Mouse (Mus musculus) stomach, embryonic 15.5 days (tissue): ENCODE measurements around the gene Plekhm2. TPM values are rescaled to one million over a fixed set of nuclear protein-coding genes. Genes with fewer than 3 reads are reported as not detected.
A peak's percentile ranks its signal among the peaks of the same experiment; 100 is the strongest.

ENCODE experiments used
- ATAC-seq: fragments of 200-750 bp; cut with Nextera tagmentation; 2 replicates; pipeline ENCODE4 v1.8.0; 2017; ENCODE audit warnings: low read depth, moderate number of reproducible peaks, moderate TSS enrichment; ENCODE audit not compliant: insufficient read depth, low FRiP score
- H3K27ac ChIP-seq: fragments of 300-500 bp; sonication (generic); 2 replicates; pipeline ENCODE4 v1.5.1; 2015; ENCODE audit warnings: mild to moderate bottlenecking, inconsistent platforms
- H3K27me3 ChIP-seq: fragments of 300-500 bp; sonication (generic); replicated peaks from 2 replicates; pipeline ENCODE4 v1.6.1; 2015; ENCODE audit warnings: inconsistent platforms
- H3K36me3 ChIP-seq: fragments of 300-500 bp; sonication (generic); 2 replicates; pipeline ENCODE4 v1.6.1; 2015; ENCODE audit warnings: inconsistent platforms
- H3K4me1 ChIP-seq: fragments of 300-500 bp; sonication (generic); 2 replicates; pipeline ENCODE4 v1.6.1; 2015; ENCODE audit warnings: inconsistent platforms
- H3K4me2 ChIP-seq: fragments of 300-500 bp; sonication (generic); 2 replicates; pipeline ENCODE4 v1.6.1; 2015; ENCODE audit warnings: mild to moderate bottlenecking, inconsistent platforms
- H3K4me3 ChIP-seq: fragments of 300-500 bp; sonication (generic); replicated peaks from 2 replicates; pipeline ENCODE4 v1.5.1; 2015; ENCODE audit warnings: inconsistent platforms
- H3K9ac ChIP-seq: fragments of 300-500 bp; sonication (generic); 2 replicates; pipeline ENCODE4 v1.6.1; 2015; ENCODE audit warnings: inconsistent platforms
- H3K9me3 ChIP-seq: fragments of 300-500 bp; sonication (generic); 2 replicates; pipeline ENCODE4 v1.6.1; 2016; ENCODE audit warnings: inconsistent platforms
- WGBS: fragments of 180-500 bp; shearing (Covaris S2); methylation state at CpG from one replicate; pipeline ENCODE4 v1.1.7; 2015; 5-methylcytosine and 5-hydroxymethylcytosine counted together
- polyA plus RNA-seq: library from polyadenylated mRNA; unstranded; fragments of >200 nt; fragmentation: Nextera tagmentation; extraction: Ambion mirVana; gene quantifications from 2 replicates; pipeline ENCODE4 v1.2.1, GENCODE M21; 2015

The Plekhm2 gene
- polyA plus RNA-seq, 1 experiment from 2014 or later: 6.9 TPM

DNA sequence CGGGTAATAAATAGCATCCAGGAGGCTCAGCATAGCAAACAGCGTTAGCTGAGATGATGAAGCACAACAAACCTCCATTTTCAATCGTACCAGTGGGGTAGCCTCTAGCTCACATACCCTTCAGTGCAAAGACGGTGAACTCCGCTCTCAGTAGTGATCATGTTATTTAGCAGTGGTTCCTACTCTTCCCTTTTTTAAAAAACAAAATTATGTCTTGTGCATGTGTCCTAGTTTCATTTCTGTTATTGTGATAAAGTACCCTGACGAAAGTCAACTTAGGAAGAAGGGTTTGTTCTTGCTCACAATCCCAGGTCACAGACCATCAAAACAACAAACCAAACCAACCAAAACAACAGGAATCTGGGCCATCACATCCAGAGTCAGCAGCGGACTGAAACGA, 18.7 kb downstream of the Plekhm2 start:
- no peaks in the 10 kb centered on the region for H3K27me3 ChIP-seq
- H3K4me3 ChIP-seq: no peak overlapping the region
- ATAC-seq: no peak
- no peak overlapping the region for H3K4me2 ChIP-seq
- H3K9ac ChIP-seq: no peak overlapping the region
- H3K9me3 ChIP-seq: no peaks in the 10 kb centered on the region
- WGBS: 91% methylated on average over 8 of the region's 8 CpGs
- H3K27ac ChIP-seq: no peak overlapping the region
- peaks cover 19% of the 10 kb centered on the region for H3K4me1 ChIP-seq
- peaks cover 4% of the 10 kb centered on the region for H3K36me3 ChIP-seq

DNA sequence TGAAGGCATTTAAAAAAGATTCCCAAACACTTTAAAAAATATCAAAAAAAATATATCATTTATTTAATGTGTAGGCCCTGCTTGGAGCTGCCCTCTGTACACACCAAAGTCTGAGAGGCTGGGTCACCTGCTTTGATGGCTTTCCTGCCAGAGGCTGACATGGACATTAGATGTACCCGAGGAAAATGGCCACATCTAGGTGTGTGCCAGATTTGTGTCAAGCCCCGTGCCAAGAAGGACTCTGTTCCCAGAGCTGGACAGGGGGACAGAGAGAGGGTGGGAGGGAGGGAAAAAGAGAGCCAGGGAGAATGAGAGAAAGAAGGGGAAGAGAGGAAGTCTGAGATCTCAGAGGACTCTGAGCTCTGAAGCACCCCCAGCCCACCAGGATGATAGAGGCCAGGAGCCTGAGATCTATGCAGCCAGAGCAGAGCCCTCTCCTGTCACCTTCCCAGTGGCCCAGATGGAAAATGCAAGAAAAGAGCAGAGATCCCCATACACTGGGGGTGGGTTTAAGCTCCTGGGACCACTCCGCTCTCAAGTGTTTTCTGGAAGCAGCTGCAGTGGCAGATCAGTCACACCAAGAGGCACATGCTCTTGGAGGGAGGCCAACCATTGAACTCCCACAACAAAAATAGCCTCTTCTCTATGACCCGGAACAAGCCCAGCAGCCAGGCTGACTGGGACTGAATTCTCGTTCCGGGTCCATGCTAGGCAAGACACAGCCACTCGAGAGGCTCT, 21.4 kb downstream of the Plekhm2 start:
- no peaks in the 10 kb centered on the region for H3K9me3 ChIP-seq
- peak overlapping the region; percentile 54 for H3K27ac ChIP-seq
- peaks cover 19% of the 10 kb centered on the region for H3K4me1 ChIP-seq
- 32% methylated on average over 7 of the region's 7 CpGs for WGBS
- peaks cover 18% of the 10 kb centered on the region for H3K36me3 ChIP-seq
- no peak overlapping the region for H3K4me3 ChIP-seq
- no peak for ATAC-seq
- H3K4me2 ChIP-seq: no peak overlapping the region
- no peak overlapping the region for H3K9ac ChIP-seq
- no peaks in the 10 kb centered on the region for H3K27me3 ChIP-seq

DNA sequence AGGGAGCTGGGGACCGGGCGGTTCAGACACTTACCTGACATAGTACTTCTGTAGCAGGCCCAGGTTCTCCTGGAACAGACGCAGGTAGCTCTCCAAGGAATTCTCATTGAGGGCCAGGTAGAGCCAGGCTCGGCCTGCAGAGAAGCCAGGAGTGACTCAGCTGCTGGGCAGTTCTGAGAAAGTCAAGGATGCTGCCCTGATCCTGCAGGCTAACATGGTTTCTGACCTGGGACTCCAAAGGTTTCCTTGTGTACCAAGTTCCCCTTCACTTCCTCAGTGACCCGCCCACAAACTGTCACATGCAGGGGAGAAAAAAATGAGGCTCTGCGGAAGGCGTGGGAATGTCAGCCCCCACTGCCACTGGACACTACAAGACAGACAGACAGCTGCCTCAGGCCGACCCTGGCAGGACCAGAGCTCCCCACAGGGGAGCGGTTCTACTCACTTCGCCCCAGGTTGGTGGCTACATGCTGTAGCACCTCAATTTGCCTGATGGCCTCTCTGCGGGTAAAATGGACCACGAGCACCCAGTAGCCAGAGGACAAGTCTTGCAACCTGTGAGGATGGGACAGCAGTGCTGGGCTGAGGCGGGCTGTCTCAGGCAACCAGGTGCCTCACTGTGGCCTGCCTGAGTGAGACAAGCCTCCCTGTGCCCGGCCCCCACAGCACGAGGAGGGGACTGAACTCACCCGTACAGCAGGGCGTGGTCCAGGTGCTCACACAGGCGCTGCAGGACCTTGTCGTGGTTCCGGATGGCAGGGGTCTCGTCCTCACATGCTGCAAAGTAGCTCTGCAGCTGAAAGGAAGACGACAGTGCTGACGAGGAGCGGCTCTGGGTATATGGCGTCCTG, 22.5 kb downstream of the Plekhm2 start:
- Histone ChIP-seq H3K4me1 (peaks cover 19% of the 10 kb centered on the region), H3K4me3 (no peak overlapping the region), H3K4me2 (no peak overlapping the region), H3K9ac (no peak overlapping the region), H3K27ac (no peak overlapping the region), H3K27me3 (no peaks in the 10 kb centered on the region), H3K9me3 (no peaks in the 10 kb centered on the region), H3K36me3 (peaks cover 24% of the 10 kb centered on the region)
- 90% methylated on average over 25 of the region's 25 CpGs for WGBS
- peak; percentile 17; the same call in 1 of the 2 replicates for ATAC-seq

DNA sequence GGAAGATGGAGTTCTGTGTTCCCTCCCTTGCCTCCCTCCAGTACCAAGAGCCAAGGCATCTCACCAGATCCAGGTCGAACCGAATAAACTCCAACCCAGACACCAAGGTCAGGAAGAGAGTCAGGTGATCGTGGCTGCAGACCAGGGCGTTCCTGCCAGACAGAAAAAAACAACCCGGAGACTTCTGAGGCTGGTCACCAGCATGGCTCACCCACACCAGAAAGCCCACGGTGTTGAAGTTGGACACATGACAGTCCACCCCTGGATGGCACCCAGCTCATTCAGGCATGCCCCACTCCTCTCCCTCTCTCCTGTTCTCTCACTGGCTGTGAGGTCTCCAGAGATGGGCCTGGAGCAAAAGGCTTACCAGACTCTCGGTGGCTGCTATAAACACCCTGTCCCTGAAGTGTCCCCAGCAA, 23.3 kb downstream of the Plekhm2 start:
- H3K27ac ChIP-seq: no peak overlapping the region
- WGBS: 90% methylated on average over 7 of the region's 7 CpGs
- H3K9me3 ChIP-seq: no peaks in the 10 kb centered on the region
- H3K4me3 ChIP-seq: no peak overlapping the region
- H3K27me3 ChIP-seq: no peaks in the 10 kb centered on the region
- H3K4me2 ChIP-seq: no peak overlapping the region
- H3K9ac ChIP-seq: no peak overlapping the region
- H3K4me1 ChIP-seq: peaks cover 19% of the 10 kb centered on the region
- no peak for ATAC-seq
- H3K36me3 ChIP-seq: peaks cover 31% of the 10 kb centered on the region

DNA sequence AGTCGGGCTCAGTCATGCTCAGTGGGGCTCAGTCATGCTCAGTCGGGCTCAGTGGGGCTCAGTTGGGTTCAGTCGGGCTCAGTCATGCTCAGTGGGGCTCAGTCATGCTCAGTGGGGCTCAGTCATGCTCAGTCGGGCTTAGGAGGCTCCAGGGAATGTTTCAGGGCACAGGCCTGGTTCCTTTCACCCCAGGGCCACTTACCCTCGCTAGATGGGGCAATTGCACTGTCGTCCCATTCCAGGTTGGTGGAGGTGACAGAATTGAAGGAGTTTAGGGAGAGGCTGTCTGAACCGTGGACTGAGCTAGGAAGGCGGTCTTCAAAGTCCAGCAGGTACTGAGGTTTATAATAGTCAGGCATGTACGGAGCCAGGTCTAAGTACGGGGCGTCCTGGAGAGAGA, 25.2 kb downstream of the Plekhm2 start:
- peaks cover 19% of the 10 kb centered on the region for H3K4me1 ChIP-seq
- no peak overlapping the region for H3K4me2 ChIP-seq
- H3K9ac ChIP-seq: no peak overlapping the region
- H3K4me3 ChIP-seq: no peak overlapping the region
- H3K9me3 ChIP-seq: no peaks in the 10 kb centered on the region
- no peak overlapping the region for H3K27ac ChIP-seq
- H3K36me3 ChIP-seq: peaks cover 33% of the 10 kb centered on the region
- no peaks in the 10 kb centered on the region for H3K27me3 ChIP-seq
- ATAC-seq: no peak
- WGBS: 79% methylated on average over 11 of the region's 11 CpGs

DNA sequence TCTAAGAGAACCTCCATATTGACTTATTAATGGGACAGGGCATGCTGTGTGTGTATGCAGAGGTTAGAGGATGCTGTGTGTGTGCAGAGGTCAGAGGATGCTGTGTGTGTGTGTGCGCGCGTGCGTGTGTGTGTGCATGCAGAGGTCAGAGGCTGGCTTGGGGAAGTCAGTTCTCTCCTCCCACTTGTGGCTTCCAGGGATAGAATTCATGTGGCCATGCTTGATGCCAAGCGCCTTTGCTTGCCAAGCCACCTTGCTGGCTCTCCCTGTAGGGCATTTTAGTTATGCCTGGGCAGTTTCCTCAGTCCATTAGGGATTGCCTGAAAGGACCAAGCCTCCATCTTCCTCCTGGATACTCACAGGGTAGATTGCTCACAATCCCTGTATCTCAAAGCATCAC, 28.0 kb downstream of the Plekhm2 start:
- no peak overlapping the region for H3K4me3 ChIP-seq
- no peak overlapping the region for H3K27ac ChIP-seq
- no peaks in the 10 kb centered on the region for H3K9me3 ChIP-seq
- peaks cover 53% of the 10 kb centered on the region for H3K36me3 ChIP-seq
- H3K27me3 ChIP-seq: no peaks in the 10 kb centered on the region
- H3K9ac ChIP-seq: no peak overlapping the region
- no peak overlapping the region for H3K4me2 ChIP-seq
- no peak for ATAC-seq
- 90% methylated on average over 5 of the region's 5 CpGs for WGBS
- no peaks in the 10 kb centered on the region for H3K4me1 ChIP-seq

DNA sequence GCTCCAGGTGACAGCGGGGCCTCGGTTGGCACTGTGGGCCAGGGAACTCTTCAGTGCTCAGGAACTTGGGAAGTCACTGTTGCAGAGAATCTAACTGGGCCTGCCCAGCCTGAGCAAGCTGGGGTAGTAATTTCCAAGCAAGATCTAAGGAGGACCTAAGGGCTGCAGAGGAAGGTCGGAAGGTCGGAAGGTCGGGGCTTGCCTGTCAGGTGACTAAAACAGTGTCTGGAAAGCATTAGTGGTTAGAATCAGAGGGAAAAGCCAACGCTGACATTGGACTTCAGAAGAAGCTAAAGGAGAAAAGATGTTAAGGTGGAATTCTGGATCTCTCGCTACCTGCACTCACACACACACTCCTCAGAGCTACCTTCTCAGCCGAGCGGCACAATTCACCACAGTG, 28.7 kb downstream of the Plekhm2 start:
- Histone ChIP-seq H3K4me3 (no peak overlapping the region), H3K4me2 (no peak overlapping the region), H3K27ac (no peak overlapping the region), H3K36me3 (peaks cover 56% of the 10 kb centered on the region), H3K9me3 (no peaks in the 10 kb centered on the region), H3K4me1 (no peaks in the 10 kb centered on the region), H3K27me3 (no peaks in the 10 kb centered on the region), H3K9ac (no peak overlapping the region)
- 81% methylated on average over 9 of the region's 9 CpGs for WGBS
- no peak for ATAC-seq

DNA sequence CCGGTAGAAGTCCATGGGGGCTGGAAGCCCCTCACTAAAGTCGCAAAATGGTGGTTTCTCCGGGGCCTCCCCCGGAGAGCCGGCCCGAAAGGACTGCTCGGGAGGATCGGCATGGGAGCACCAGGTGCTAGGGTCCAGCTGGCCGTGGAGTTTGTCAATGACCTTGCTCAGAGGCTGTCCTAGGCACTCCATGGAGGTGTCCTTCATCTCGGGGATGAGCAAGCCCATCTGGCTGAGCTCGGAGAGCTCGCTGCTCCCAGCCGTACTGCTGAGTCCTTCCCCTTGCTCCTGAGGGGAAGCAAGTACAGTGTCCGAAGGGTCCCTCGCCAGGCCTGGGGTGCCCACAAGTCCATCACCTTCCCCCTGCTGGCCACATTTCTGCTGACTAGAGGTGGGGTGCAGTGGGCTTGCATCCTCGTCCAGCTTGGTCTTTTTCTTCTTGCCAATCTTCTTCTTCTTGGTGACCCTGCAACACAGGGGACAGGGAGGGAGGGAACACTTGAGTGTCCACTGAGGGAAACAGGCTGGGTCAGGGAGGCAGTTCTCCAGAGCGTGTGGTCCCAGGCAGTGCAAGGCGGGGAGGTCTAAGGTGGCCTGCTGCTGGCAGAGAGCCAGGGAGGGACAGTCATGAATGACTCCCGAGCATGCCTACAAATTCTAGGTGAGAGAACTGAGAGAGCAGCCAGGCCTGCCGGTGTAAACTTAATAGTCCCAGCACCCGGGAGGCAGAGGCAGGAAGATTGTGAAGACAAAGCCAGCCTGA, 32.4 kb downstream of the Plekhm2 start:
- WGBS: 90% methylated on average over 21 of the region's 21 CpGs
- H3K4me2 ChIP-seq: no peak overlapping the region
- no peaks in the 10 kb centered on the region for H3K27me3 ChIP-seq
- H3K9ac ChIP-seq: no peak overlapping the region
- peaks cover 55% of the 10 kb centered on the region for H3K36me3 ChIP-seq
- no peak for ATAC-seq
- H3K27ac ChIP-seq: no peak overlapping the region
- H3K4me3 ChIP-seq: no peak overlapping the region
- no peaks in the 10 kb centered on the region for H3K4me1 ChIP-seq
- H3K9me3 ChIP-seq: no peaks in the 10 kb centered on the region

DNA sequence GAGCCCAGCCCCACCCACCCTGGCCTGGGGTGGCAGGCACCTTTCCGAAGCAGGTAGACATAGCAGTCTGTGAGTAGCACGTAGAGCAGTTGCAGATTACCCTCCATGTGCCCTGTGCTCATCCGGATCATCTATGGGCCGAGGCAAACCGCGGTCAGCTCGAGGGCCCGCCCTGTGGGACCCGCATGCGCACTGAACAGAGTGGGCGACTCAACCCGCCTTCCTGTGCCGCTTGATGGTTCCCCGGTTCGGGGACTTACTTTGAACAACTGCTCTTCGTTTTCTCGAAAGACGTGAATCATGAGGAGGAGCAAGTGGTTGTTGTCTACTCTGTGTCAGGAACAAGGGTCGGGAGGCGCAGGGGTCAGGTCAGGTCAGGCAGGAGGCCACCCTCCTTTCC, 33.4 kb downstream of the Plekhm2 start:
- H3K4me3 ChIP-seq: no peak overlapping the region
- 92% methylated on average over 20 of the region's 20 CpGs for WGBS
- no peak for ATAC-seq
- no peak overlapping the region for H3K9ac ChIP-seq
- no peak overlapping the region for H3K4me2 ChIP-seq
- H3K27me3 ChIP-seq: no peaks in the 10 kb centered on the region
- H3K4me1 ChIP-seq: no peaks in the 10 kb centered on the region
- H3K27ac ChIP-seq: no peak overlapping the region
- no peaks in the 10 kb centered on the region for H3K9me3 ChIP-seq
- peaks cover 48% of the 10 kb centered on the region for H3K36me3 ChIP-seq

DNA sequence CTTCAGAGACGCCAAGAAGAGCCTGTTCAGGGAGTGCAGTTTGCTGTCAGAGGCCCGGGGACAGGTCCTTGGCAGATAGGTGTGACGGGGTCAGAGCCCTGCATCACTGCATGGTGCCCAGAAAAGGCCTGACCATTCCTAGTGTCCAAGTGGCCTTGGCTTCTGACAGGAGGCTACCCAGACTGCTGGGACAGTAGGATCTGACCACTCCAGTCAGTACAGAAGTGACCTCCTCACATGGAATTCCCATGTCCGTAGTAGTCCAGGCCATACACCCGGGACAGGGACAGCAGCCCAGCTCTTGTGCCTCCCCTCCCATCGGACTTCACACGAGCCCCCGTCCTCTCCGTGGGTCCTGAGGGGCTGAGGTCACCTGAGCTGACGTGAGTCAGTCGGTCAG, 34.7 kb downstream of the Plekhm2 start:
- WGBS: 94% methylated on average over 11 of the region's 11 CpGs
- H3K36me3 ChIP-seq: peaks cover 47% of the 10 kb centered on the region
- H3K27ac ChIP-seq: no peak overlapping the region
- H3K4me1 ChIP-seq: no peaks in the 10 kb centered on the region
- no peaks in the 10 kb centered on the region for H3K27me3 ChIP-seq
- no peak for ATAC-seq
- no peak overlapping the region for H3K9ac ChIP-seq
- no peak overlapping the region for H3K4me2 ChIP-seq
- no peak overlapping the region for H3K4me3 ChIP-seq
- no peaks in the 10 kb centered on the region for H3K9me3 ChIP-seq

DNA sequence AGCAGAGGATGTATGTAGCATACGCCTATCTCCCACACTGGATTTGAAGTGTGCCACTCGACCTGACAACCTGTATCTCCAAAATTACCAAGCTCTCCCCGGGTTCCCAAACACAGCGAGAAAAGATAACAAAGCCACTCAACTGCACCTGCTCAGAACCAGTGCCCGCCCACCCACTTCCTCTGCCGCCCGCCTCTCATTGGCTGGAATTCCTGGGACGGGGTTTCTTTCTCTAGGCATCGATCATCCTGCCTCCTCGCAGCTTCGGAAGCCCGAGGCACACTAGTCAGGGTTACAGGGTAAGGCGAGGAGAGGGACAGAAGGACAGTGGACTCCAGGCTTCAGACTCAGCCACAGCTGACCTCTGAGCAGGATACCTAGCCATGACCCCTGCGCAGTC, 36.0 kb downstream of the Plekhm2 start:
- Histone ChIP-seq H3K9me3 (no peaks in the 10 kb centered on the region), H3K4me2 (no peak overlapping the region)
- WGBS: 83% methylated on average over 14 of the region's 14 CpGs

DNA sequence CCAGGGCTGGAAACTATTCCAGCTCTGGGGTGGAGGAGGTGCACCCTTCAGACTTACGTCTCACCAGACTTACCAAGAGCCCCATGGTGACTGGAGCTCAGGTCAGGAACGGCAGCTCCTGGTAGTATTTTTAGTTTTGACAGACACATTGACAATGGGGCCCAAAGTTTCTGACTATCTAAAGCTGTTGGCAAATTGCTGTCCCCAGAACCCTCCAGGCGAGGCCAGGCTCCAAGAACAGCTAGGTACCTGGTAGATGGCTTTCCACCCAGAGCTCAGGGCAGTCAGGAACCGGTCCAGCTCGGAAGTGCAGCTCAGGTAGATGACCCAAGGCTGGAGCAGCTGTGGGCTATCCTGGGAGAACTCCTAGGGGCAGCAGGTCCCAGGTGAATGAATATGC, 37.2 kb downstream of the Plekhm2 start:
- no peak for ATAC-seq
- Histone ChIP-seq H3K9me3 (no peaks in the 10 kb centered on the region), H3K4me2 (no peak overlapping the region), H3K27me3 (no peaks in the 10 kb centered on the region), H3K36me3 (peaks cover 36% of the 10 kb centered on the region), H3K4me1 (peaks cover 10% of the 10 kb centered on the region), H3K4me3 (no peak overlapping the region), H3K9ac (no peak overlapping the region), H3K27ac (no peak overlapping the region)
- 88% methylated on average over 5 of the region's 5 CpGs for WGBS

More for the DNA sequence above, 36.0 kb downstream of the Plekhm2 start:
- Histone ChIP-seq H3K36me3 (peaks cover 41% of the 10 kb centered on the region), H3K27ac (no peak overlapping the region), H3K27me3 (no peaks in the 10 kb centered on the region), H3K4me3 (no peak overlapping the region), H3K9ac (no peak overlapping the region), H3K4me1 (peaks cover 2% of the 10 kb centered on the region)
- ATAC-seq: no peak
